Mouse (Mus musculus): ENCODE results near the gene Spata2. TPM values are rescaled to one million over a fixed set of nuclear protein-coding genes. Genes with fewer than 3 reads are reported as not detected.

The Spata2 gene
- polyA plus RNA-seq, 1 experiment from 2014 or later, result 15.4 TPM

GRCm38 (mm10) chr2:167445911-167446780 lies 46.5 kb downstream of the Spata2 start:
- no peak overlapping the region for H3K27ac ChIP-seq (ENCODE audit: low read length)
- H3K4me2 ChIP-seq (ENCODE audit: low read depth, low read length), result no peak overlapping the region
- 81% methylated on average over 20 of the region's 20 CpGs for WGBS
- H3K9me3 ChIP-seq (ENCODE audit: control insufficient read depth, low read length), result no peaks in the 10 kb centered on the region
- H3K36me3 ChIP-seq (ENCODE audit: control insufficient read depth, insufficient read depth, low read length), result peaks cover 6% of the 10 kb centered on the region; the same call in 1 of the 2 replicates
- H3K27me3 ChIP-seq (replicated peaks; ENCODE audit: control insufficient read depth, insufficient read depth, low read length), result no peaks in the 10 kb centered on the region
- H3K9ac ChIP-seq (ENCODE audit: low read depth, low read length), result no peak overlapping the region
- no peaks in the 10 kb centered on the region for H3K4me1 ChIP-seq (ENCODE audit: control insufficient read depth, insufficient read depth, low read length)
- ATAC-seq, result no peak
- H3K4me3 ChIP-seq (ENCODE audit: low read length), result no peak overlapping the region

- Histone ChIP-seq H3K27me3 (replicated peaks; ENCODE audit: control insufficient read depth, insufficient read depth, low read length) (no peaks in the 10 kb centered on the region), H3K4me2 (ENCODE audit: low read depth, low read length) (no peak overlapping the region), H3K9me3 (ENCODE audit: control insufficient read depth, low read length) (no peaks in the 10 kb centered on the region), H3K27ac (ENCODE audit: low read length) (no peak overlapping the region), H3K4me1 (ENCODE audit: control insufficient read depth, insufficient read depth, low read length) (no peaks in the 10 kb centered on the region), H3K9ac (ENCODE audit: low read depth, low read length) (no peak overlapping the region), H3K4me3 (ENCODE audit: low read length) (no peak overlapping the region), H3K36me3 (ENCODE audit: control insufficient read depth, insufficient read depth, low read length) (0 out of 2 replicates have a peak, but pooled peaks cover 6% of the 10 kb centered on the region)
- no peak for ATAC-seq
- WGBS, result 95% methylated on average over 4 of the region's 4 CpGs
Measured at GRCm38 (mm10) chr2:167443411-167444193, 49.1 kb downstream of the Spata2 start.

- Histone ChIP-seq H3K9ac (ENCODE audit: low read depth, low read length) (no peak overlapping the region), H3K4me2 (ENCODE audit: low read depth, low read length) (no peak overlapping the region), H3K9me3 (ENCODE audit: control insufficient read depth, low read length) (no peaks in the 10 kb centered on the region), H3K4me3 (ENCODE audit: low read length) (no peak overlapping the region), H3K36me3 (ENCODE audit: control insufficient read depth, insufficient read depth, low read length) (peaks cover 8% of the 10 kb centered on the region; the same call in 1 of the 2 replicates), H3K27me3 (replicated peaks; ENCODE audit: control insufficient read depth, insufficient read depth, low read length) (no peaks in the 10 kb centered on the region), H3K27ac (ENCODE audit: low read length) (no peak overlapping the region), H3K4me1 (ENCODE audit: control insufficient read depth, insufficient read depth, low read length) (no peaks in the 10 kb centered on the region)
- ATAC-seq, result no peak
- 96% methylated on average over 3 of the region's 3 CpGs for WGBS
Measured at GRCm38 (mm10) chr2:167439422-167439821, 53.3 kb downstream of the Spata2 start.

GRCm38 (mm10) chr2:167436371-167436770 lies 56.3 kb downstream of the Spata2 start:
- Histone ChIP-seq H3K9me3 (ENCODE audit: control insufficient read depth, low read length) (no peaks in the 10 kb centered on the region), H3K9ac (ENCODE audit: low read depth, low read length) (no peak overlapping the region), H3K4me1 (ENCODE audit: control insufficient read depth, insufficient read depth, low read length) (no peaks in the 10 kb centered on the region), H3K27ac (ENCODE audit: low read length) (no peak overlapping the region), H3K4me3 (ENCODE audit: low read length) (no peak overlapping the region), H3K36me3 (ENCODE audit: control insufficient read depth, insufficient read depth, low read length) (peaks cover 2% of the 10 kb centered on the region; the same call in 1 of the 2 replicates), H3K4me2 (ENCODE audit: low read depth, low read length) (no peak overlapping the region), H3K27me3 (replicated peaks; ENCODE audit: control insufficient read depth, insufficient read depth, low read length) (no peaks in the 10 kb centered on the region)
- 93% methylated on average over 5 of the region's 5 CpGs for WGBS
- ATAC-seq, result no peak

GRCm38 (mm10) chr2:167435631-167436030 lies 57.1 kb downstream of the Spata2 start:
- no peaks in the 10 kb centered on the region for H3K27me3 ChIP-seq (replicated peaks; ENCODE audit: control insufficient read depth, insufficient read depth, low read length)
- peaks cover 2% of the 10 kb centered on the region; the same call in 1 of the 2 replicates for H3K36me3 ChIP-seq (ENCODE audit: control insufficient read depth, insufficient read depth, low read length)
- H3K9ac ChIP-seq (ENCODE audit: low read depth, low read length), result no peak overlapping the region
- H3K27ac ChIP-seq (ENCODE audit: low read length), result no peak overlapping the region
- no peak overlapping the region for H3K4me2 ChIP-seq (ENCODE audit: low read depth, low read length)
- no peaks in the 10 kb centered on the region for H3K9me3 ChIP-seq (ENCODE audit: control insufficient read depth, low read length)
- H3K4me3 ChIP-seq (ENCODE audit: low read length), result no peak overlapping the region
- no peaks in the 10 kb centered on the region for H3K4me1 ChIP-seq (ENCODE audit: control insufficient read depth, insufficient read depth, low read length)
- 80% methylated on average over 2 of the region's 2 CpGs for WGBS
- no peak for ATAC-seq

- Histone ChIP-seq H3K36me3 (ENCODE audit: control insufficient read depth, insufficient read depth, low read length) (peaks cover 2% of the 10 kb centered on the region; the same call in 1 of the 2 replicates), H3K4me2 (ENCODE audit: low read depth, low read length) (no peak overlapping the region), H3K27me3 (replicated peaks; ENCODE audit: control insufficient read depth, insufficient read depth, low read length) (no peaks in the 10 kb centered on the region), H3K9me3 (ENCODE audit: control insufficient read depth, low read length) (no peaks in the 10 kb centered on the region), H3K27ac (ENCODE audit: low read length) (no peak overlapping the region), H3K4me3 (ENCODE audit: low read length) (no peak overlapping the region), H3K4me1 (ENCODE audit: control insufficient read depth, insufficient read depth, low read length) (no peaks in the 10 kb centered on the region), H3K9ac (ENCODE audit: low read depth, low read length) (no peak overlapping the region)
- WGBS, result 91% methylated on average over 6 of the region's 6 CpGs
- no peak for ATAC-seq
Measured at GRCm38 (mm10) chr2:167434570-167434969, 58.1 kb downstream of the Spata2 start.

- Histone ChIP-seq H3K4me3 (ENCODE audit: low read length) (no peak overlapping the region), H3K27ac (ENCODE audit: low read length) (peak overlapping the region; percentile 18; the same call in 1 of the 2 replicates), H3K27me3 (replicated peaks; ENCODE audit: control insufficient read depth, insufficient read depth, low read length) (no peaks in the 10 kb centered on the region), H3K4me1 (ENCODE audit: control insufficient read depth, insufficient read depth, low read length) (no peaks in the 10 kb centered on the region), H3K9ac (ENCODE audit: low read depth, low read length) (no peak overlapping the region), H3K4me2 (ENCODE audit: low read depth, low read length) (no peak overlapping the region), H3K9me3 (ENCODE audit: control insufficient read depth, low read length) (no peaks in the 10 kb centered on the region), H3K36me3 (ENCODE audit: control insufficient read depth, insufficient read depth, low read length) (peaks cover 7% of the 10 kb centered on the region)
- peak; percentile 46; the same call in 1 of the 2 replicates for ATAC-seq
- WGBS, result 65% methylated on average over 7 of the region's 7 CpGs
Measured at GRCm38 (mm10) chr2:167431418-167431776, 61.3 kb downstream of the Spata2 start.

Other genes starting within 250 kb of the Spata2 start
- 7.2 and 8.1 TPM in 2 replicates for gene B4galt5, start 143.7 kb downstream of the Spata2 start, polyA plus RNA-seq (2015; fragmentation: Nextera tagmentation; extraction: Ambion mirVana)
- gene Slc9a8, start 71.2 kb downstream of the Spata2 start, polyA plus RNA-seq (2015; fragmentation: Nextera tagmentation; extraction: Ambion mirVana), result 19.0 and 21.4 TPM in 2 replicates
- gene Rnf114, start 242 bp downstream of the Spata2 start, polyA plus RNA-seq (2015; fragmentation: Nextera tagmentation; extraction: Ambion mirVana), result 75.7 and 76.5 TPM in 2 replicates
- gene Snai1, start 45.3 kb upstream of the Spata2 start, polyA plus RNA-seq (2015; fragmentation: Nextera tagmentation; extraction: Ambion mirVana), result 15.6 TPM in 2 replicates
- 273 and 293 TPM in 2 replicates for gene Ube2v1, start 139.2 kb upstream of the Spata2 start, polyA plus RNA-seq (2015; fragmentation: Nextera tagmentation; extraction: Ambion mirVana)
- gene Gm20431, start 168.6 kb upstream of the Spata2 start, polyA plus RNA-seq (2015; fragmentation: Nextera tagmentation; extraction: Ambion mirVana), result 2.0 and 3.2 TPM in 2 replicates
- 0.65 and 0.93 TPM in 2 replicates for gene Cebpb, start 196.0 kb upstream of the Spata2 start, polyA plus RNA-seq (2015; fragmentation: Nextera tagmentation; extraction: Ambion mirVana)
- gene Tmem189, start 196.9 kb upstream of the Spata2 start, polyA plus RNA-seq (2015; fragmentation: Nextera tagmentation; extraction: Ambion mirVana), result 28.6 and 33.7 TPM in 2 replicates

Data from intestine, embryonic 16.5 days (tissue).